Mouse (Mus musculus): ENCODE data around the gene Mgrn1. TPM values are rescaled to one million over a fixed set of nuclear protein-coding genes. Genes with fewer than 3 reads are reported as not detected.

The Mgrn1 gene
- polyA plus RNA-seq, 2 experiments: 87.7 to 101 TPM

DNA sequence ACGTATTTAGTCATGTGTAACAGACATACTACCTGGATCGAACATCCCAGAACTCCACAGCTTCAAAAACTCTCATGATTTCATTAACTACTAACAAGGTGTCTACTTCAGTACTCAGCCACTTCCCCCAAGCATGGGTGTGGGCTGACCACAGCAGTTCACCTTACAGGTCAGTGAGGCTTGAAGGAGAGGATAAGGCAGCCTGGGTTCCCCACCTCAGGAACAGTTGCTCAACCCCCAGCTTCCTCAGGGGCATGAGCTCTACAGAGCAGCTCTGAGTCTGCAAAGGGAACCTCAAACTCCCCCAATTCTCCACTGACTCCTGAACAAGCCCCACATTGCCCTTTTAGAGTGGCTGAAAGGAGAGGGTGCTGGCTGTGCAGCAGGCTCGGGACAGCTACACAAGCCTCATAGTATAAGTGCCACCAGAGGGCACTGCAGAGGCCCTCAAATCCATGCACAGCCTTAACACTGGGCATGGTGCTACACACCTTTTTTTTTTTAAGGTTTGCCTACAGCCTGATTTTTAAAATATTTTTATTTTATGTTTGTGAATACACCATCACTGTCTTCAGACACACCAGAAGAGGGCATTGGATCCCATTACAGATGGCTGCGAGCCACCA lies 93.8 kb downstream of the Mgrn1 start:
- Histone ChIP-seq H3K27ac (replicated peaks; ENCODE audit: low read depth, low read length) (no peak overlapping the region), H3K27me3 (ENCODE audit: control insufficient read depth, insufficient read depth, low read length) (no peaks in the 10 kb centered on the region), H3K4me1 (ENCODE audit: control insufficient read depth, insufficient read depth, low read length) (no peaks in the 10 kb centered on the region), H3K9ac (ENCODE audit: low read depth, low read length, severe bottlenecking) (no peak overlapping the region), H3K4me3 (replicated peaks; ENCODE audit: low read length) (no peak overlapping the region), H3K36me3 (ENCODE audit: control insufficient read depth, insufficient read depth, low read length) (no peaks in the 10 kb centered on the region), H3K4me2 (replicated peaks; ENCODE audit: low read depth, low read length, severe bottlenecking) (no peak overlapping the region), H3K9me3 (ENCODE audit: control insufficient read depth, low read length) (no peaks in the 10 kb centered on the region)
- no peak for TF ChIP-seq POLR2A (IDR thresholded peaks at IDR 0.05; ENCODE audit: borderline replicate concordance, extremely low read depth, insufficient read depth, insufficient read length)
- WGBS: 75% methylated on average over 4 of the region's 4 CpGs
- no peak for ATAC-seq (ENCODE audit: low FRiP score, low read depth)
- peak; percentile 21 for DNase-seq (ENCODE audit: low spot score)

DNA sequence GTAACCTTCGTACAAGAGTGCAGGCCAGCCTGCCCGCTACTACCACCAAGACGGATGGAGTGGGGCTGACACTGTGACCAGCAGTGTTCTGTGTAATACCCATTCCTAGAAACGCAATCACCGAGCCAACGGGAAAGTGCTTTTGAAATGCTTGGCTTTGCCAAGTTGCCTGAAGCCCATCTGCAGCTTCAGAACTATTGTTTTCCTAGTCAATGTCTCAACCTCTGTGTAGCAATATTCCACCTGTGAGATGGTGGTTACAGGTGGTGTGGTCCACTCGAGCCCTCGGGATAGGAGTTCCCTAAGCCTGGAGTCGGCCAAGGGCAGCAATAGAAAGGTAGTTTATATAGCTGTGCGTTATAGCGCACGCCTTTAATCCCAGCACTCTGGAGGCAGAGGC lies 98.7 kb downstream of the Mgrn1 start:
- no peak for TF ChIP-seq POLR2A (IDR thresholded peaks at IDR 0.05; ENCODE audit: borderline replicate concordance, extremely low read depth, insufficient read depth, insufficient read length)
- no peaks in the 10 kb centered on the region for H3K4me1 ChIP-seq (ENCODE audit: control insufficient read depth, insufficient read depth, low read length)
- H3K9me3 ChIP-seq (ENCODE audit: control insufficient read depth, low read length): no peaks in the 10 kb centered on the region
- H3K27ac ChIP-seq (replicated peaks; ENCODE audit: low read depth, low read length): no peak overlapping the region
- H3K4me2 ChIP-seq (replicated peaks; ENCODE audit: low read depth, low read length, severe bottlenecking): no peak overlapping the region
- 89% methylated on average over 12 of the region's 12 CpGs for WGBS
- DNase-seq (ENCODE audit: low spot score): no peak
- H3K9ac ChIP-seq (ENCODE audit: low read depth, low read length, severe bottlenecking): no peak overlapping the region
- H3K4me3 ChIP-seq (replicated peaks; ENCODE audit: low read length): no peak overlapping the region
- H3K27me3 ChIP-seq (ENCODE audit: control insufficient read depth, insufficient read depth, low read length): no peaks in the 10 kb centered on the region
- ATAC-seq (ENCODE audit: low FRiP score, low read depth): no peak
- H3K36me3 ChIP-seq (ENCODE audit: control insufficient read depth, insufficient read depth, low read length): no peaks in the 10 kb centered on the region

Other genes with a start within 250 kb of the Mgrn1 start
- gene Vasn, start 246.3 kb upstream of the Mgrn1 start, polyA plus RNA-seq (2012; rRNA removed): 75.7 and 117 TPM in 2 replicates
- gene Vasn, start 246.3 kb upstream of the Mgrn1 start, polyA plus RNA-seq (2014; fragmentation: Nextera tagmentation; extraction: Ambion mirVana): 35.7 and 36.8 TPM in 2 replicates
- 27.0 and 30.2 TPM in 2 replicates for gene Dnaja3, start 246.3 kb upstream of the Mgrn1 start, polyA plus RNA-seq (2012; rRNA removed)
- 52.4 and 54.7 TPM in 2 replicates for gene Dnaja3, start 246.3 kb upstream of the Mgrn1 start, polyA plus RNA-seq (2014; fragmentation: Nextera tagmentation; extraction: Ambion mirVana)
- 40.8 and 51.1 TPM in 2 replicates for gene Coro7, start 206.5 kb upstream of the Mgrn1 start, polyA plus RNA-seq (2012; rRNA removed)
- gene Coro7, start 206.5 kb upstream of the Mgrn1 start, polyA plus RNA-seq (2014; fragmentation: Nextera tagmentation; extraction: Ambion mirVana): 15.0 and 16.0 TPM in 2 replicates
- gene Nmral1, start 166.9 kb upstream of the Mgrn1 start, polyA plus RNA-seq (2012; rRNA removed): 64.3 and 71.5 TPM in 2 replicates
- 70.9 and 82.0 TPM in 2 replicates for gene Nmral1, start 166.9 kb upstream of the Mgrn1 start, polyA plus RNA-seq (2014; fragmentation: Nextera tagmentation; extraction: Ambion mirVana)
- gene Hmox2, start 159.9 kb upstream of the Mgrn1 start, polyA plus RNA-seq (2012; rRNA removed): 56.0 and 63.1 TPM in 2 replicates
- 96.6 and 106 TPM in 2 replicates for gene Hmox2, start 159.9 kb upstream of the Mgrn1 start, polyA plus RNA-seq (2014; fragmentation: Nextera tagmentation; extraction: Ambion mirVana)
- gene Cdip1, start 96.0 kb upstream of the Mgrn1 start, polyA plus RNA-seq (2012; rRNA removed): 84.8 and 110 TPM in 2 replicates
- gene Cdip1, start 96.0 kb upstream of the Mgrn1 start, polyA plus RNA-seq (2014; fragmentation: Nextera tagmentation; extraction: Ambion mirVana): 80.8 and 81.2 TPM in 2 replicates
- not detected in 2 replicates for gene 4930562C15Rik, start 50.8 kb upstream of the Mgrn1 start, polyA plus RNA-seq (2012; rRNA removed)
- gene 4930562C15Rik, start 50.8 kb upstream of the Mgrn1 start, polyA plus RNA-seq (2014; fragmentation: Nextera tagmentation; extraction: Ambion mirVana): 0.37 and 0.70 TPM in 2 replicates
- 32.5 and 42.3 TPM in 2 replicates for gene Ubald1, start 5.9 kb upstream of the Mgrn1 start, polyA plus RNA-seq (2012; rRNA removed)
- 42.0 and 44.3 TPM in 2 replicates for gene Ubald1, start 5.9 kb upstream of the Mgrn1 start, polyA plus RNA-seq (2014; fragmentation: Nextera tagmentation; extraction: Ambion mirVana)
- 127 and 140 TPM in 2 replicates for gene Nudt16l1, start 52.5 kb downstream of the Mgrn1 start, polyA plus RNA-seq (2012; rRNA removed)
- 172 and 178 TPM in 2 replicates for gene Nudt16l1, start 52.5 kb downstream of the Mgrn1 start, polyA plus RNA-seq (2014; fragmentation: Nextera tagmentation; extraction: Ambion mirVana)
- gene Anks3, start 78.0 kb downstream of the Mgrn1 start, polyA plus RNA-seq (2012; rRNA removed): 106 and 108 TPM in 2 replicates
- 59.3 and 67.9 TPM in 2 replicates for gene Anks3, start 78.0 kb downstream of the Mgrn1 start, polyA plus RNA-seq (2014; fragmentation: Nextera tagmentation; extraction: Ambion mirVana)
- gene Sept12, start 111.6 kb downstream of the Mgrn1 start, polyA plus RNA-seq (2012; rRNA removed): 0.04 and 0.05 TPM in 2 replicates
- gene Sept12, start 111.6 kb downstream of the Mgrn1 start, polyA plus RNA-seq (2014; fragmentation: Nextera tagmentation; extraction: Ambion mirVana): not detected in 2 replicates
- gene Smim22, start 121.0 kb downstream of the Mgrn1 start, polyA plus RNA-seq (2012; rRNA removed): 2.9 and 3.5 TPM in 2 replicates
- gene Smim22, start 121.0 kb downstream of the Mgrn1 start, polyA plus RNA-seq (2014; fragmentation: Nextera tagmentation; extraction: Ambion mirVana): 4.2 and 4.5 TPM in 2 replicates
- 64.5 and 81.5 TPM in 2 replicates for gene Rogdi, start 127.3 kb downstream of the Mgrn1 start, polyA plus RNA-seq (2012; rRNA removed)
- gene Rogdi, start 127.3 kb downstream of the Mgrn1 start, polyA plus RNA-seq (2014; fragmentation: Nextera tagmentation; extraction: Ambion mirVana): 50.1 and 56.7 TPM in 2 replicates
- 121 and 127 TPM in 2 replicates for gene Glyr1, start 163.6 kb downstream of the Mgrn1 start, polyA plus RNA-seq (2012; rRNA removed)
- gene Glyr1, start 163.6 kb downstream of the Mgrn1 start, polyA plus RNA-seq (2014; fragmentation: Nextera tagmentation; extraction: Ambion mirVana): 87.9 and 102 TPM in 2 replicates
- gene Ubn1, start 163.8 kb downstream of the Mgrn1 start, polyA plus RNA-seq (2012; rRNA removed): 37.9 and 46.9 TPM in 2 replicates
- gene Ubn1, start 163.8 kb downstream of the Mgrn1 start, polyA plus RNA-seq (2014; fragmentation: Nextera tagmentation; extraction: Ambion mirVana): 25.7 and 29.0 TPM in 2 replicates
- 8.9 and 15.6 TPM in 2 replicates for gene Ppl, start 246.2 kb downstream of the Mgrn1 start, polyA plus RNA-seq (2012; rRNA removed)
- gene Ppl, start 246.2 kb downstream of the Mgrn1 start, polyA plus RNA-seq (2014; fragmentation: Nextera tagmentation; extraction: Ambion mirVana): 23.5 and 33.7 TPM in 2 replicates

All from limb, embryonic 14.5 days (tissue).